Mouse (Mus musculus): Measurements from ENCODE around the gene Spen. TPM values are rescaled to one million over a fixed set of nuclear protein-coding genes. Genes with fewer than 3 reads are reported as not detected.
A peak's percentile ranks its signal among the peaks of the same experiment; 100 is the strongest.

Spen gene
- polyA plus RNA-seq, 1 experiment from 2014 or later = 23.9 TPM

- DNase-seq (peak; percentile 77), ATAC-seq (ENCODE audit: low FRiP score, low TSS enrichment) (peak; percentile 81)
- no peak overlapping the region for H3K27ac ChIP-seq (replicated peaks; ENCODE audit: low read depth, low read length)
- H3K27me3 ChIP-seq (ENCODE audit: control insufficient read depth, insufficient read depth, low read length) = 0 out of 2 replicates have a peak, but pooled peaks cover 4% of the 10 kb centered on the region
- H3K9me3 ChIP-seq (ENCODE audit: control insufficient read depth, low read length) = no peaks in the 10 kb centered on the region
- WGBS = 6% methylated on average over 36 of the region's 36 CpGs
- H3K4me2 ChIP-seq (ENCODE audit: low read length) = peak overlapping the region; percentile 66
- peak overlapping the region; percentile 61 for H3K9ac ChIP-seq (replicated peaks; ENCODE audit: low read length)
- H3K36me3 ChIP-seq (ENCODE audit: control insufficient read depth, insufficient read depth, low read length) = no peaks in the 10 kb centered on the region
- 0 out of 2 replicates have a peak, but pooled peaks cover 6% of the 10 kb centered on the region for H3K4me1 ChIP-seq (ENCODE audit: control insufficient read depth, insufficient read depth, low read length)
- H3K4me3 ChIP-seq (replicated peaks; ENCODE audit: low read depth, low read length) = peak overlapping the region; percentile 40
Observed at GRCm38 (mm10) chr4:141425484-141426479, 112.6 kb downstream of the Spen start.

DNA sequence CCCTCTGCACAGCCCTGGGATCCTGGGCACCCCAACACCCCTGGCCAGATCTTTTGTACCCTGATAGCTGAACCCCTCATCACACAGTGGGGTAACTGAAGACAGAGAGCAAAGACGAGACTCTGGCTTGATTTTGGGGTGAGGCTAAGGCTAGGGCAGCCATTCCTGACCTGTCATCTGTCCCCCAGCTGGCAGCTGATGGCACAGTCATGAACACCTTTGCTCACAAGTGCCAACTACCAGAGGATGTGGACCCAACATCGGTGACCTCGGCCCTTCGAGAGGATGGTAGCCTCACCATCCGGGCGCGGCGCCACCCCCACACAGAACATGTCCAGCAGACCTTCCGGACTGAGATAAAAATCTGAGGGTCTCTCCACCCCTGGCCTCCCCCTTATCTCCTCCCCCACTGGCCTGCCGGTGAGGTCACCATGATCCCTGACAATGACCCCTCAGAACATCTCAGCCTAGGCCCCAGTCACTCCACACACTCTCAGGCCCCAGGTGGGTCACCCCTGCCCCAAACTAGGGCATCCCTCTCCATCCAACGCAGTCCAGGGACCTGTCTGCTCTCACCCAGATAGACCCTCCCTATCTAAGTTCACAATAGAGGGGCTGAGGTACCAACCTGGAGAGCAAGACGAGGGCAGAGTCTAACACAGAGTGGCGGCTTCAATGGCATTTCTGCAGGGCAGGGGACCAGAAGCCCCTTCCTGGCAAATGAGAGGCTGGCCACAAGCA lies 114.5 kb downstream of the Spen start:
- 0 out of 2 replicates have a peak, but pooled peaks cover 4% of the 10 kb centered on the region for H3K27me3 ChIP-seq (ENCODE audit: control insufficient read depth, insufficient read depth, low read length)
- no peak overlapping the region for H3K9ac ChIP-seq (replicated peaks; ENCODE audit: low read length)
- H3K4me3 ChIP-seq (replicated peaks; ENCODE audit: low read depth, low read length) = no peak overlapping the region
- no peak for DNase-seq
- 0 out of 2 replicates have a peak, but pooled peaks cover 6% of the 10 kb centered on the region for H3K4me1 ChIP-seq (ENCODE audit: control insufficient read depth, insufficient read depth, low read length)
- no peak overlapping the region for H3K27ac ChIP-seq (replicated peaks; ENCODE audit: low read depth, low read length)
- H3K4me2 ChIP-seq (ENCODE audit: low read length) = no peak overlapping the region
- no peaks in the 10 kb centered on the region for H3K9me3 ChIP-seq (ENCODE audit: control insufficient read depth, low read length)
- no peak for ATAC-seq (ENCODE audit: low FRiP score, low TSS enrichment)
- H3K36me3 ChIP-seq (ENCODE audit: control insufficient read depth, insufficient read depth, low read length) = no peaks in the 10 kb centered on the region
- 87% methylated on average over 13 of the region's 13 CpGs for WGBS

- H3K36me3 ChIP-seq (ENCODE audit: control insufficient read depth, insufficient read depth, low read length) = no peaks in the 10 kb centered on the region
- no peak for ATAC-seq (ENCODE audit: low FRiP score, low TSS enrichment)
- 0 out of 2 replicates have a peak, but pooled peaks cover 6% of the 10 kb centered on the region for H3K4me1 ChIP-seq (ENCODE audit: control insufficient read depth, insufficient read depth, low read length)
- no peak overlapping the region for H3K4me3 ChIP-seq (replicated peaks; ENCODE audit: low read depth, low read length)
- WGBS = 81% methylated on average over 5 of the region's 5 CpGs
- no peak for DNase-seq
- 0 out of 2 replicates have a peak, but pooled peaks cover 4% of the 10 kb centered on the region for H3K27me3 ChIP-seq (ENCODE audit: control insufficient read depth, insufficient read depth, low read length)
- H3K27ac ChIP-seq (replicated peaks; ENCODE audit: low read depth, low read length) = no peak overlapping the region
- H3K9ac ChIP-seq (replicated peaks; ENCODE audit: low read length) = no peak overlapping the region
- no peaks in the 10 kb centered on the region for H3K9me3 ChIP-seq (ENCODE audit: control insufficient read depth, low read length)
- no peak overlapping the region for H3K4me2 ChIP-seq (ENCODE audit: low read length)
Observed at GRCm38 (mm10) chr4:141423288-141423687, 115.1 kb downstream of the Spen start.

- no peak overlapping the region for H3K9ac ChIP-seq (replicated peaks; ENCODE audit: low read length)
- no peak for DNase-seq
- no peaks in the 10 kb centered on the region for H3K9me3 ChIP-seq (ENCODE audit: control insufficient read depth, low read length)
- ATAC-seq (ENCODE audit: low FRiP score, low TSS enrichment) = no peak
- H3K27ac ChIP-seq (replicated peaks; ENCODE audit: low read depth, low read length) = no peak overlapping the region
- no peak overlapping the region for H3K4me3 ChIP-seq (replicated peaks; ENCODE audit: low read depth, low read length)
- 0 out of 2 replicates have a peak, but pooled peaks cover 6% of the 10 kb centered on the region for H3K4me1 ChIP-seq (ENCODE audit: control insufficient read depth, insufficient read depth, low read length)
- 82% methylated on average over 5 of the region's 5 CpGs for WGBS
- H3K4me2 ChIP-seq (ENCODE audit: low read length) = no peak overlapping the region
- 0 out of 2 replicates have a peak, but pooled peaks cover 4% of the 10 kb centered on the region for H3K27me3 ChIP-seq (ENCODE audit: control insufficient read depth, insufficient read depth, low read length)
- no peaks in the 10 kb centered on the region for H3K36me3 ChIP-seq (ENCODE audit: control insufficient read depth, insufficient read depth, low read length)
Observed at GRCm38 (mm10) chr4:141422841-141423240, 115.6 kb downstream of the Spen start.

GRCm38 (mm10) chr4:141421423-141421822 lies 117.0 kb downstream of the Spen start:
- no peak for DNase-seq
- Histone ChIP-seq H3K27ac (replicated peaks; ENCODE audit: low read depth, low read length) (no peak overlapping the region), H3K4me2 (ENCODE audit: low read length) (no peak overlapping the region), H3K9ac (replicated peaks; ENCODE audit: low read length) (no peak overlapping the region), H3K27me3 (ENCODE audit: control insufficient read depth, insufficient read depth, low read length) (0 out of 2 replicates have a peak, but pooled peaks cover 4% of the 10 kb centered on the region), H3K9me3 (ENCODE audit: control insufficient read depth, low read length) (no peaks in the 10 kb centered on the region), H3K36me3 (ENCODE audit: control insufficient read depth, insufficient read depth, low read length) (no peaks in the 10 kb centered on the region), H3K4me1 (ENCODE audit: control insufficient read depth, insufficient read depth, low read length) (0 out of 2 replicates have a peak, but pooled peaks cover 6% of the 10 kb centered on the region), H3K4me3 (replicated peaks; ENCODE audit: low read depth, low read length) (no peak overlapping the region)
- WGBS = 65% methylated on average over 14 of the region's 14 CpGs
- no peak for ATAC-seq (ENCODE audit: low FRiP score, low TSS enrichment)

DNA sequence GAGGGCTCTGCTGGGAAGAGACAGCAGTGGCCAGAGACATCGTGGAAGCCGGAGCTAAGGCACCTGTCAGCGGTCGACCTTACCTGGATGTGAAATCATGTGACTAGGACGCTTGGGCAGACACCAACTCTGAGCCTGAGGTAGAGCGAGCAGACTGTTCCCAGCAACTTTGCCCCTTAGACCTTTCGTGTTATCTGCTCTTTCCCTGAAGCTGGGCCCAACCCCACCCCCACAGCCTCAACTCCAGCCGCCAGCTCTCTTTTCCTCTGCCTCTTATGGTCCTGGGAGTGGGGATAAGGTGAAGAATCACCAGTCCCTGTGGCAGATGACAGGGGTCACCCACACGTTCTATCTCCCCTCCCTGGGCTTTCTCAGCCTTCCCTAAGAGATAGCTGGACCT lies 117.5 kb downstream of the Spen start:
- Histone ChIP-seq H3K36me3 (ENCODE audit: control insufficient read depth, insufficient read depth, low read length) (no peaks in the 10 kb centered on the region), H3K9ac (replicated peaks; ENCODE audit: low read length) (no peak overlapping the region), H3K27ac (replicated peaks; ENCODE audit: low read depth, low read length) (no peak overlapping the region), H3K27me3 (ENCODE audit: control insufficient read depth, insufficient read depth, low read length) (0 out of 2 replicates have a peak, but pooled peaks cover 4% of the 10 kb centered on the region), H3K4me1 (ENCODE audit: control insufficient read depth, insufficient read depth, low read length) (0 out of 2 replicates have a peak, but pooled peaks cover 5% of the 10 kb centered on the region), H3K4me3 (replicated peaks; ENCODE audit: low read depth, low read length) (no peak overlapping the region), H3K4me2 (ENCODE audit: low read length) (no peak overlapping the region), H3K9me3 (ENCODE audit: control insufficient read depth, low read length) (no peaks in the 10 kb centered on the region)
- ATAC-seq (ENCODE audit: low FRiP score, low TSS enrichment) = no peak
- DNase-seq = no peak
- 61% methylated on average over 9 of the region's 9 CpGs for WGBS

DNA sequence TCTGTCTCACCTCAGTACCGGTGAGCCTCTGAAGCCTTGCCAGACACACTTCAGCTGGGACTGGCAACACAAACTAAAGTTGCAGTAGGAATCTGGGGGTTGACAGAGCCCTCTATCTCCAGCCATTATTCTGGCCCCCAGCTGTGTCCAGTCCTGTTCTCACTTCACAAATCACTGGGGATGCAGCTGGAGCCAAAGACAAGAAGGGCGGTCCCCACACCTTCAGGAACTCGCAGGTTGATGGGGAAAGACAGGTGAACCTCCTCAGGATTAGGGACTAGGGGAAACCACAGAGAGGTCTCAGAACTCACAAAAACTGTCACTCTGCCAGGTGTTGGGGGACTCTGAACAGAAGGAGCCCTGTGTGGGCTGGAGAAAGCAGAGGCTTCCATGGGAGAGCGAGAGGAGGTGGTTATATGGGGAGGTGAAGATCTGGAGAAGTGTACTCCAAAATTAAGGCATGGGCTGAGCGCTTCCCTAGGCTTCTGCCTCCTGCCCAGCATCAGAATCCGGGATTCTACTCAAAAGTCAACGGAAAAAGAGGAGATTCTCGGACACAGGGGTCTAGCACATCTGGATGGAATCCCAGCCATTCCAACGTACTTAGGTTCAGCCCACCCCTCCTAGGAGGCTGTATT lies 118.1 kb downstream of the Spen start, which contains the start of gene Hspb7:
Hspb7 (plus strand) TSS at position 588 of the 638 bp plus-strand sequence.
- 67% methylated on average over 9 of the region's 9 CpGs for WGBS

More for the DNA sequence above, 118.1 kb downstream of the Spen start, which contains the start of gene Hspb7:
- Histone ChIP-seq H3K4me3 (replicated peaks; ENCODE audit: low read depth, low read length) (no peak within 1 kb of the TSS), H3K4me1 (ENCODE audit: control insufficient read depth, insufficient read depth, low read length) (no peaks in the 10 kb centered on the region), H3K27ac (replicated peaks; ENCODE audit: low read depth, low read length) (no peak within 1 kb of the TSS), H3K36me3 (ENCODE audit: control insufficient read depth, insufficient read depth, low read length) (no peaks in the 10 kb centered on the region), H3K9me3 (ENCODE audit: control insufficient read depth, low read length) (no peaks in the 10 kb centered on the region), H3K9ac (replicated peaks; ENCODE audit: low read length) (no peak within 1 kb of the TSS), H3K27me3 (ENCODE audit: control insufficient read depth, insufficient read depth, low read length) (0 out of 2 replicates have a peak, but pooled peaks cover 4% of the 10 kb centered on the region), H3K4me2 (ENCODE audit: low read length) (no peak within 1 kb of the TSS)
- no peak for ATAC-seq (ENCODE audit: low FRiP score, low TSS enrichment)
- no peak for DNase-seq

All from midbrain, embryonic 14.5 days (tissue).